Mouse (Mus musculus) myocyte (in vitro differentiated cells): ENCODE measurements at regions not wholly inside any gene's neighbourhood (a gene's known extent, or its start where the extent isn't known, plus 50 kb on each side); places are given as distances from the start of the nearest gene placed in this dataset.

Source experiments
- H3K27me3 ChIP-seq: one replicate; pipeline ENCODE4 v1.6.1; 2011; ENCODE audit not compliant: control insufficient read depth, insufficient read depth, insufficient read length
- H3K36me3 ChIP-seq: one replicate; pipeline ENCODE4 v1.6.1; 2011; ENCODE audit not compliant: control insufficient read depth, insufficient read depth
- H3K4me2 ChIP-seq: one replicate; pipeline ENCODE4 v1.6.1; 2011; ENCODE audit warnings: low read depth, control low read depth
- H3K4me3 ChIP-seq: one replicate; pipeline ENCODE4 v1.5.1; 2011; ENCODE audit warnings: mild to moderate bottlenecking, control low read depth, moderate library complexity
- H3K79me2 ChIP-seq: one replicate; pipeline ENCODE4 v1.6.1; 2011; ENCODE audit not compliant: control insufficient read depth, insufficient read depth
- H3ac ChIP-seq: one replicate; pipeline ENCODE4 v1.6.1; 2011; ENCODE audit not compliant: control insufficient read depth, insufficient read length
- CEBPB ChIP-seq: IDR thresholded peaks from 2 replicates; pipeline ENCODE4 v1.6.1; 2011; ENCODE audit warnings: mild to moderate bottlenecking, moderate library complexity; ENCODE audit not compliant: poor library complexity, insufficient read depth, severe bottlenecking
- E2F4 ChIP-seq: IDR thresholded peaks from one replicate; pipeline ENCODE4 v1.6.1; 2011; ENCODE audit warnings: mild to moderate bottlenecking, control low read depth, moderate library complexity; ENCODE audit not compliant: insufficient read depth
- MAX ChIP-seq: IDR thresholded peaks from one replicate; pipeline ENCODE4 v1.6.1; 2011; ENCODE audit warnings: low read depth, mild to moderate bottlenecking, control low read depth
- MYOD1 ChIP-seq, 3 experiments: IDR thresholded peaks; one replicate each; pipeline ENCODE4 v1.6.1; 2011; ENCODE audit warnings: control low read depth in 2 of 3, low read depth in 2 of 3, mild to moderate bottlenecking in 2 of 3, moderate library complexity in 1 of 3; ENCODE audit not compliant: insufficient read length in 2 of 3, control insufficient read depth in 1 of 3
- MYOG ChIP-seq, 3 experiments: IDR thresholded peaks; one replicate each; pipeline ENCODE4 v1.6.1; 2011; ENCODE audit warnings: control low read depth in 2 of 3, low read depth in 2 of 3, mild to moderate bottlenecking in 2 of 3; ENCODE audit not compliant: insufficient read length in 2 of 3, control insufficient read depth in 1 of 3, insufficient read depth in 1 of 3
- POLR2A ChIP-seq: IDR thresholded peaks from one replicate; pipeline ENCODE4 v1.6.1; 2011; ENCODE audit warnings: low read depth, mild to moderate bottlenecking, control low read depth, moderate library complexity; ENCODE audit not compliant: insufficient read length
- POLR2AphosphoS2 ChIP-seq: IDR thresholded peaks from one replicate; pipeline ENCODE4 v1.6.1; 2011; ENCODE audit warnings: low read depth, control low read depth; ENCODE audit not compliant: insufficient read length
- REST ChIP-seq: IDR thresholded peaks from one replicate; pipeline ENCODE4 v1.6.1; 2011; ENCODE audit warnings: mild to moderate bottlenecking, control low read depth, moderate library complexity; ENCODE audit not compliant: insufficient read depth, insufficient read length
- SRF ChIP-seq: IDR thresholded peaks from one replicate; pipeline ENCODE4 v1.6.1; 2011; ENCODE audit warnings: low read depth; ENCODE audit not compliant: control insufficient read depth, insufficient read length
- TCF12 ChIP-seq: IDR thresholded peaks from one replicate; pipeline ENCODE4 v1.6.1; 2011; ENCODE audit warnings: mild to moderate bottlenecking, control low read depth; ENCODE audit not compliant: poor library complexity, insufficient read depth, severe bottlenecking
- TCF3 ChIP-seq: IDR thresholded peaks from one replicate; pipeline ENCODE4 v1.6.1; 2011; ENCODE audit warnings: low read depth, control low read depth; ENCODE audit not compliant: insufficient read length
- USF1 ChIP-seq: IDR thresholded peaks from one replicate; pipeline ENCODE4 v1.6.1; 2011; ENCODE audit warnings: low read depth, mild to moderate bottlenecking, control low read depth, moderate library complexity

DNA sequence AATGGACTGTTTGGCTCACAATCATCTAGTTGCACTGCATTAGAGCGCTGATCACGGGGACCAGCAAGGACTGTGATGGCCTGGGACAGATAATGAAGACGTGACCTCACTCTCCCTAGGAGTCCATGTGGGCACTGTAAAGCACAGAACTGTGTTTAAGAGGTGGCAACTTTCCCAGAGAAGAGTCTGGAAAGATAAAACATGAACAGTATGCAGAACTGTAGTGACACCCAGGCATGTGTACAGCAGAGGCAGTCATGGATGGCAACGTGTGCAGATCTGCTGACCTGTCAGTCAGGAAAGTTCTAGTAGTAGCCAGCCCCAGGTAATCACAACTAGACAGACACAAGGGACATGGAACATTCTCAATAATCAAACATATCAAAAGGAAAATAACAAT lies 63.8 kb upstream of the Peli1 start:
- Histone ChIP-seq H3K27me3 (no peaks in the 10 kb centered on the region), H3ac (no peak overlapping the region), H3K4me3 (no peak overlapping the region), H3K36me3 (no peaks in the 10 kb centered on the region), H3K79me2 (no peaks in the 10 kb centered on the region), H3K4me2 (no peak overlapping the region)
- no peak for TF ChIP-seq MYOD1 (IDR thresholded peaks at IDR 0.05; ENCODE audit: control insufficient read depth in 1 of 3, insufficient read length in 2 of 3, low read depth in 2 of 3)
- TF ChIP-seq POLR2AphosphoS2, result no peak
- TF ChIP-seq CEBPB, result no peak
- no peak for TF ChIP-seq MAX
- TF ChIP-seq TCF3, result no peak
- no peak for TF ChIP-seq USF1
- TF ChIP-seq POLR2A, result no peak
- TF ChIP-seq E2F4, result no peak
- no peak for TF ChIP-seq SRF
- no peak for TF ChIP-seq TCF12
- no peak for TF ChIP-seq MYOG (IDR thresholded peaks at IDR 0.05; ENCODE audit: control insufficient read depth in 1 of 3, insufficient read depth in 1 of 3, insufficient read length in 2 of 3, low read depth in 2 of 3)
- no peak for TF ChIP-seq REST

DNA sequence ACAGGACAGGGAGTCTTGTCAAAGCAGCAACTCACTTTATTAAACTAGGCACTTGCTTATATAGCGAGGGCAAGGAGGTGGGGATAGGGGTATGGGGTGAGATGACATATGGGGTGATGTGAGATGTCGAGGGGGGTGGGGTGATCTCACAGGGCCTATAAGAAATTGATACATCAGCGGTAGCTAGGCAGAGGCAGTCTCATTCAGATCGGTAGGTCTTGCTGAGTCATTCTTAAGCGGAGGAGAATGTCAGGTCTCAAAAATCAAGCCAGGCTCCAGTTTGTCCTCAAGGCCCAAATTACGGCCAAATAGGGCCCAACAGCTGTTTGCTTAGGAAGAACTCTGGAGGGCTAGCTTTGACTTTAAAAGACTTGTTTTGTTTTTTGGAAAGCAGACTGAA lies 60.7 kb upstream of the Peli1 start:
- Histone ChIP-seq H3K4me3 (no peak overlapping the region), H3K79me2 (no peaks in the 10 kb centered on the region), H3K27me3 (no peaks in the 10 kb centered on the region), H3K36me3 (no peaks in the 10 kb centered on the region), H3ac (no peak overlapping the region), H3K4me2 (no peak overlapping the region)
- TF ChIP-seq E2F4 (no peak), SRF (no peak), TCF3 (no peak), MYOD1 (IDR thresholded peaks at IDR 0.05; ENCODE audit: control insufficient read depth in 1 of 3, insufficient read length in 2 of 3, low read depth in 2 of 3) (no peak), POLR2AphosphoS2 (no peak), REST (no peak), MYOG (IDR thresholded peaks at IDR 0.05; ENCODE audit: control insufficient read depth in 1 of 3, insufficient read depth in 1 of 3, insufficient read length in 2 of 3, low read depth in 2 of 3) (no peak), MAX (no peak), USF1 (no peak), POLR2A (no peak), CEBPB (no peak), TCF12 (no peak)

DNA sequence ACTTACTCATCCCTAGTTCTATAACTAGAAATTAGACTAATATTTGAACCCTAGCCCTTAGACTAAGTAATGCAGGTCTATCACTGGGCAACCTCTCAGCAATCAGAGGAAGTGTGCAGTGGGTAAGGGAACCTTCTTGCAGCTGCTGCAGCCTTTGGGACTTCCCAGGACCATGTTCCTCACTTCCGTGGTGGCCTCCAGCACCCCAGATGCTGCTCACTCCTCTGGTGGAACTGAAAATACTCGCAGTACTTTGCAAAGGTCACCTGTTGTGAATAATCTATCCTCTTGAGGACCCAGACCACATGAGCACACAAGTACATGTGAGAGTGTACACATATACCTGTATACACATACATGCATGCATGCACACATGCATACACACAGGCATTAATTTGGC lies 59.3 kb upstream of the Peli1 start:
- no peaks in the 10 kb centered on the region for H3K36me3 ChIP-seq
- H3K4me3 ChIP-seq, result no peak overlapping the region
- TF ChIP-seq SRF, result no peak
- no peak for TF ChIP-seq CEBPB
- no peak for TF ChIP-seq USF1
- TF ChIP-seq TCF3, result no peak
- TF ChIP-seq POLR2AphosphoS2, result no peak
- no peak for TF ChIP-seq MYOD1 (IDR thresholded peaks at IDR 0.05; ENCODE audit: control insufficient read depth in 1 of 3, insufficient read length in 2 of 3, low read depth in 2 of 3)
- no peak for TF ChIP-seq REST
- TF ChIP-seq MYOG (IDR thresholded peaks at IDR 0.05; ENCODE audit: control insufficient read depth in 1 of 3, insufficient read depth in 1 of 3, insufficient read length in 2 of 3, low read depth in 2 of 3), result no peak
- no peak for TF ChIP-seq POLR2A
- TF ChIP-seq MAX, result no peak
- no peak for TF ChIP-seq TCF12
- TF ChIP-seq E2F4, result no peak
- no peaks in the 10 kb centered on the region for H3K79me2 ChIP-seq
- no peak overlapping the region for H3ac ChIP-seq
- H3K27me3 ChIP-seq, result no peaks in the 10 kb centered on the region
- no peak overlapping the region for H3K4me2 ChIP-seq

DNA sequence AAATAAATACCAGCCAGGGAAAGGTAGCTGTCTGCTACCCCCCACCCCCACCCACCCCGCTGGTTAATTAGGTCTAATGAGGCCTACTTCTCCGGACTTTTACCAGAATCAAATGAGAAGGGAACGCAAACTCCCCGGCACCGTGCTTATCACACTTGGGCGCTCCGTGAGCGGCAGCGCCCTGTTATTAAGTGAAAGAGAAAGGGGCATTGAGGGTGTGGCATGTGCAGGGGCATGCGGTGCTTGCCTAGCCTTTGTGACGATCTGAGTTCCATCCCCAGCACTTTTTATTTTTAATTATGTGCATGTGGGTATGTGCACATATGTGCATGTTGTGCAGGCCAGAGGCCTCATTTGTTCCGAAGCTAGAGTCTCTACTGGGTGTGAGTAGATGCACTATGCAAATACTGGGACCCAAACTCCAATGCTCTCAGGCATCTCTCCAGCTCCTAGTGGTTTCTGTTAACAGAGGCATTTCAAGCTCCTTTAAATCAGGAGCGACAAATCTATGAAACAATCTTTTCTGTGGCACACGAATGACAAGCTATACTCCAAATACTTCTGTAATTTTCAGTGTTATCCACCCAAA lies 57.8 kb upstream of the Peli1 start:
- TF ChIP-seq TCF3 (no peak), USF1 (no peak), MAX (no peak), REST (no peak), POLR2AphosphoS2 (no peak), E2F4 (no peak), TCF12 (no peak), POLR2A (no peak), MYOG (IDR thresholded peaks at IDR 0.05; ENCODE audit: control insufficient read depth in 1 of 3, insufficient read depth in 1 of 3, insufficient read length in 2 of 3, low read depth in 2 of 3) (no peak), CEBPB (no peak), SRF (no peak), MYOD1 (IDR thresholded peaks at IDR 0.05; ENCODE audit: control insufficient read depth in 1 of 3, insufficient read length in 2 of 3, low read depth in 2 of 3) (no peak)
- Histone ChIP-seq H3K36me3 (no peaks in the 10 kb centered on the region), H3ac (no peak overlapping the region), H3K4me2 (no peak overlapping the region), H3K27me3 (no peaks in the 10 kb centered on the region), H3K4me3 (no peak overlapping the region), H3K79me2 (no peaks in the 10 kb centered on the region)
